Mouse (Mus musculus): ENCODE data around the gene Gm11172. TPM values are rescaled to one million over a fixed set of nuclear protein-coding genes. Genes with fewer than 3 reads are reported as not detected.
"Not testable (repeated sequence)": the region's sequence is repeated elsewhere in the genome, so short reads cannot be mapped to it uniquely, and the experiment has no call there.

Gene Gm11172
- total RNA-seq, 2 experiments from 2014 or later = not detected

DNA sequence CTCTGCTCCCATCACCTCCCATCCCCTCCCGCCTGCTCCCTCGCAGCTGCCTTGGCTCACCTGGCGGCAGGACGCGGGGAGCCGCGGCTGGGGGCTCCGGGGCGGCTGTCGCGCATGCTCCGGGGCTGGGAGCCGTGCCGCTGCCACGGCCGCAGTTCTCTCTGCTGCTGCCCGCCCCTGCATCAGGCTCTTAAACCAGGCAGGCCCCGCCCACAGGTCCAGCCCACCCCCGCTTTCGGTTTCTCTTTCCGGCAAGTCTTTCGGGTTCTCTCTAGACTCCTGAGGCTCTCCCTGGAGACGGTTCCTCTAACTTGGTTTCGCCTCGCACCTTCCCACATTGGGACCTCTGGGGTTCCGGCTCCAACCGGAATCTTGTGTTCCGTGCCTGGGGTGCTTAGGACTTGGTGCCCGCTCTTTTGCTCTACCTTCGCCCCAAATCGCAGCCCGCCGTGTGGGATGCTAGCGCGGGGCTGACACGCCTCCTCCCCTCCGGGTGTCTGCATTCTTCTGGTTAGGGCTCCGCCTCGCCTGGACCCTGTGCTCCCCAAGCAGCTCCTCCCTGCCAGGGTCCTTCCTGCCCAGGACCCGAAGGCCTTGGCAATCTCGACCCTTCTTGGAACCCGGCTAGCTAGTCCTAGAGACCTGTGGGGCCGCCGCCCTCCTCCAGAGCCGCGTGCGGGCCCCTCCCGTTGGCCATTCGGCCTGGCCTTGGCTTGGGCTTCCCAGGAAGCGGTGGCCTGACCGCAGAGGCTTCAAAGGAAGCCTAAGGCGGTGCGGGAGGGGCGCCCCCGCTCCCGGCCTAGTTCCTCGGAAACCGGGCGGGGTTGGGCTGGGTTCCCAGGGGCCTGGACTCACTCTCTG is 27.1 kb upstream of the Gm11172 start, which contains the start of gene Socs1:
TSS of gene Socs1 (minus strand) at position 166 of the 861 bp plus-strand sequence.
- DNase-seq = peak; percentile 87

DNA sequence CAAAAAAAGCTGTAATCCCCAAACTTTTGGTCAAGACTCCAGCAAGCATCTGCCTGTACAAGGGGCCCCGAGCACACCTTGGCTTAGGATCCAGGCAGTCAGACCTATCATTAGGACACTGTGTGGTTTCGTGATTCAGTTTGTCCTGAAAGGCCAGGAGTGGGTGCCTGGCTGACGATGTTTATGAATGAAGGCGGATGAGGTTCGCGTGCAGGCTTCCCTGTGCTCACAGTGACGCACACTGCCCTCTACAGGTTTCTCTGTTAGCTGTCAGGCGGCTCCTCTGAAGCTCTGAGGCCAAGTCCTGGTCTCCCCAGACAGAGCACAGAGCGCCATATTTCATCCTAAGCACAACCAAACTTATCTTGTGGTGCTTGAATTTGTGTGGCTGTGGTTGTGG is 26.4 kb upstream of the Gm11172 start:
- peak; percentile 72 for DNase-seq

DNA sequence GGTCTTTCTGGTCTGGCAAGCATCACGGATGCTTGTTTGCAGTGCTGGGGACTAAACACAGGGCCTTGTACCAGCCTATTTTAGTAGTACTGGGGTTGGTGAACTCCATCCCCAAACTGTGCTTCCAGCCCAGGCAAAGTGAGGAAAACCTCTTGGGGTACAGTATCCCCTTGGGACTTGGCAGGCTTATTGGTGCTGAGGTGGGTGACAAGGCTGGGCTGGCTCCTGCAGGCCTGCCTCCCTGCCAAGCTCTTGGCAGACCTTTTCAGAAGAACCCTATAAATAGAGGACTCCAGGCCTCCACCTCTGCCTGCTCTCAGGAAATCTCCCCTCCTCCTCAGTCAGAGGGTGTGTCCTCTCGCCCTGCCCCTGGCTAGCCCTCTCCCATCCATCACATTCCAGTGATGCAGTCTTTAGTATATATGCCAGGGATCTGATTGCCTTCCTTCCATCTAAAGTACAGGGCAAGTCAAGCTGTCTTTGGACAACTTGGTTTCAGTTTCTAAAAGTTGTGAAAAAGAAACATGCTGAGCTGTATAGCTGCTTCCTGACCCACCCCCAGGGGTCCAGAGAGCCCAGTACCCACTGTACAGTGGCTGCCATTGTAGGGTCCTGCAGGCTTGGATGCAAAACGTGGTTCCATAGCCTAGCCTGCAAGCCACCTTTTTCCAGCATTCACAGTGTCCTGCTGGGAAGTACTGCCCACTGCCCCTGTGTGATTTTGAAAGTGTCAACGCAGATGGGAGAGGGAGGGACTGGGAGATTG is 25.8 kb upstream of the Gm11172 start:
- DNase-seq = no peak

DNA sequence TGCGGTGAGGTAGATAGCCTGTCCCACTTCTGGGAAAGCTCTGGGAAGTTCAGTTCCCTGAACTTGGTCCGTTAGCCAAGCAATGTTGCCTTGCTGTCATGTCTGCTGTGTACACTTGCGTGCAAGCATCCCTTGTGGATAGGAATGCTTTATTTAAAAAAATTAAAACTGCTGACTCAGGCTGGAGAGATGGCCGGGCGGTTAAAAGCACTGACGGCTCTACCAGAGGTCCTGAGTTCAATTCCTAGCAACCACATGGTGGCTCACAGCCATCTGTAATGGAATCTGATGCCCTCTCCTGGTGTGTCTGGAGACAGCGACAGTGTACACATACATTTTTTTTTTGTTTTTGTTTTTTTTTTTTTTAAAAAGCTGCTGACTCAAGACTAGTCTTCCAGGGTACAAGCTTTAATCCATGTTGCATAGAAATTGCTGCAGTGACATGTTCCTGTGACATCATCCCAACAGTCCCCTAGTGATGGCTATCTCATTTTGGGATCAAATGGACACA is 25.1 kb upstream of the Gm11172 start:
- no peak for DNase-seq

DNA sequence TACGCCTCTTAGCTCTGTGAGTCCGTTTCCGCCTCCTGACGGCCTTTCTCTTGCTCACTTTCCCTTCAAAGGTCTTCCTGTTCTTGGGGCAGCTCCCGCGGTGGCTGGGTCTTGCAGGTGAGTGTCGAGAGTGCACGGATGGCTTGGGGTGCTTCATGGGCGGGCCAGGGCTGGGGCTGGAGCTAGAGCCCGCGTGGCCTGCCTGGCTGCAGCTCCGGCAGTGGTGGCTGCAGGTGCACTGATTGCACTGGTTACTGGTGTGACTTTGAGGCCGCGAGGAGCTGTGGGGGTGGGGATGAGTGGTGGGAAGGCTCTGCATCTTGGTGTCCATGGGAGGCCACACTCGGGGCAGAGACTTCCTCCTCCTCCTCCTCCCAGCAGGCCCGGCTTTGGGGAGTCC is 24.4 kb upstream of the Gm11172 start, which contains the start of gene Tnp2:
TSS of gene Tnp2 (minus strand) at position 390 of the 400 bp plus-strand sequence.
- no peak for DNase-seq

DNA sequence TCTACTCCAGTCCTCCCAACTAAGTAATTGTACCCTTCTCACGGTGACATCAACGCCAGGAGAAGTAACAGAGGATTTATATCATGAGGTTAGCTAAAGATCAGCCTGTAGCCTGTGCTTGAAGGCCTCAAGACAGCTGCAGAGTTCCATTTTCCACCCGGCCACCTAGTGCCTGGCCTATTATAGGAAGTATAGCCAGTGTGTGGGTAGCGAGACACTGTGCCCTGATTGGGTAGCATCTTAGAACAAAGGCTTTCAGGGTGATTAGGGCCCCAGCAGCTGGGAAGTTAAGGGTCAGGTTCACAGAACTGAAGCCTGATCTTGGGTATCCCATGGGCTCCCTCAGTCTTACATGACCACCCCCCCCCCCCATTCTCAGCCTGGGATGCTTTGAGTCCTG is 23.8 kb upstream of the Gm11172 start:
- DNase-seq = no peak

DNA sequence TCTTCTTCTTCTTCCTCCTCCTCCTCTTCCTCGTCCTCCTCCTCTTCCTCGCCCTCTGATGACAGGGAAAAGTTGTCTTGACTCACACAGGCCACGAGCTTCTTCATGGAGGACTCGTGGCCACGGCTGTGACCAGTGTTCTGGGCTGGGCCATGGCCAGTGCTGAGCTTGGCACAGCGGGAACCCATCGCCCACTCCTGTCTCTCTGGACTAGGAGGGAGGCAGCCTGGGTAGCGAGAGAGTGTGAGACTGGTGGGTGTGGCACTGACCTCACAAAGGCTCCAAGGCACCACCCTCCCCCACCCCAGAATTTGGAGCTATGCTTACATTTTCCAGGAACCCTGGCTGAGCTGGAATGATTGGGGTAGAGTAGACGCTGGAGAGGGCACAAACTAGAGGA is 22.0 kb upstream of the Gm11172 start, which contains the start of gene Prm3:
TSS of gene Prm3 (minus strand) at position 213 of the 400 bp plus-strand sequence.
- DNase-seq = no peak

DNA sequence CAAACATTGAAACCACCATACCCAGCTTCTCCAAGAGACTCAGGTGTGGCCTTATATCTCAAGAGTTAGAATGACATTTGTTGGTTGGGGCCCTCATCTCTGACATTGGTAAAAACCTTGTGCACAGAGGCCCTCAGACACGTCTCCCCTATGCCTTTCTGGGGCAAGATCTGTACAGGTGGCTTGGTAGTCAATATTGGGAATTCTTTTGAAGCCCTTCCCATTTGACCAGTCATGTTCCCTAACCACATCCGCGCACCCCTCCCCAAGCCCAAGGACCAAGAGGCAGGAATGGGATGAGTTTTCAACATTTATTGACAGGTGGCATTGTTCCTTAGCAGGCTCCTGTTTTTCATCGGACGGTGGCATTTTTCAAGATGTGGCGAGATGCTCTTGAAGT is 16.7 kb upstream of the Gm11172 start, which contains the start of gene Prm2:
TSS of gene Prm2 (minus strand) at position 101 of the 400 bp plus-strand sequence.
- DNase-seq = no peak

DNA sequence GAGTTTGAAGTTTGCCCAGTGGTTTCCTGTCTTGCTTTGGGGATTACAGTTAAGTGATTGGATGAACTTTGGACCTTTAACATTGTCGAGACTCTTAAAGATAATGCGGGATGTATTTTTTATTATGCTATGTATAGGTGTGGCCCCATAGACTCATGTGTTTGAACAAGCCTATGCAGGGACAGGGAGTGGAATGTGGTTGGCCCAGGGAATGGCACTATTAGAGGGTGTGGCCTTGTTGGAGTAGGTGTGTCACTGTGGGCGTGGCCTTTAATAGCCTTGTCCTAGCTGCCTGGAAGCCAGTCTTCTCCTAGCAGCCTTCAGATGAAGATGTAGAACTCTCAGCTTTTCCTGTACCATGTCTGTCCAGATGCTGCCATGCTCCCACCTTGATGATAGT is 10.3 kb upstream of the Gm11172 start:
- not testable (repeated sequence) for DNase-seq

DNA sequence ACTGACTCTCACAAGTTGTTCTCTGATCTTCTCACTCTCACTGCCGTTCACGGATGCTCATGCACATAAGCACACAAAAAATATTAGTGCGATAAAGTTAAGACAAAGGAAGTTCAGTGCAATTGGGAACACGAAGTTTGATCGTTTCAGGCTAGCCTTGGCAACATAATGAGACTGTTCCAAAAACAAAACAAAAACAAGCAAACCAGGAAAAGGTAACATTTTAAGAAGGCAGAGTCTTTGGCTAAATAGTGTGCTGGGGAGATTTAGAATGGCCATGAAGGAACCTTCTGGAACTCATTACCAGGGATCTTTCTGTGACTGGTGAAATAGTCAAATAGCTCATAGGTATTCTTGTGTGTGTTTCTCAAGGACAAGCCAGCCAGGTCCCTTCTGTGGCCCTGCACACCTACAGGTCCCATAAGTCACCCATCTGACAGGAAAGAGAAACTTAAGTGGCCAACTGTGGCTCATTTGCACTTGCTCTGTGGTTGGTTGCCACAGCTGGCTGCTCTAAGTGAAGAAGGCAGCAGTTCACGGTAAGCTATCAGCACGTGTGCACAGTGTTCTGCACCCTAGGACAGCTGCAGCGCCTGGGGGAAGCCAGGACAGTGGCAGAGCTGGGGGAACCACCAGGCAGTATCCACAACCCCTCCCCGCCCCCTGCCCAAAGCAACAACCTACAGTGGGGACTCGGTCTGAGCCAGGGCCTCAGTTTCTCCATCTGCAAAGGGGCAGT is 6.8 kb upstream of the Gm11172 start, which contains the start of gene Prm1:
TSS of gene Prm1 (minus strand) at position 51 of the 739 bp plus-strand sequence.
- no peak for DNase-seq

DNA sequence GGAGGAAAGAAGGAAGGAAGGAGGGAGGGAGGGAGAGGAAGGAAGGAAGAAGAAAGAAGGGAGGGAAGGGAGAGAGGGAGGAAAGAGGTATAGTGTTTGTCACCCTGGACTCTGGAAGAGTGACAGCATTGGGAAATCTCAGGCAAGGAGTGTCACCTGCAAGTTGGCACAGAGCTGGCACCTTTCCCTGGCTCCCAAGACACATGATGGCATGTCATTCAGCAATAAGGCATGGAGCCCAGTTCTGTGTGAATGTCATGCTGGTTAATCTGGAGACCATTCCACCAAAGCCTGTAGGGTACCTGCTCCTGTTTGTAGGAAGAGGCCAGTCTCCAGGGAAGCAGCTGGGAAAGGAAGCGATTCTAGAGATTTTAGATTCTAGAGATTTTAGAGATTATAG is 2.3 kb upstream of the Gm11172 start:
- no peak for DNase-seq

DNA sequence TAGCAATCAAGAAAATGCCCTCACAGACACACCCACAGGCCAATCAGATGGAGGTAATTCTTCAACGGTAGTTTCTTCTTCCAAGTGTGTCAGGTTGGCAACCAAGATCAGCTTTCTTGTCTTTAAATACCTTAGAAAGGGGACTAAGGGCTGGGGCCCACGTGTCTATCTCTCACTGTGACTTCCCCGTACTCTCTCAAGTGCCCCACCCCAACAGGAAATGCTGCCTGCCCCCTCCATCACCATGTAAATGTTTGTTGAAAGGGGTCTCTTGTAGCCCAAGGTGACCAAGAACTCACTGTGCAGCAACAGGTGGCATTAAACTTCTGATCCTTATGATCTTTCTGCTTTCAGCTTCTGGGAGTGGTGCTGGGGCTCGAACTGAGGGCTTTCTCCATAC is 1.0 kb downstream of the Gm11172 start:
- DNase-seq = no peak

DNA sequence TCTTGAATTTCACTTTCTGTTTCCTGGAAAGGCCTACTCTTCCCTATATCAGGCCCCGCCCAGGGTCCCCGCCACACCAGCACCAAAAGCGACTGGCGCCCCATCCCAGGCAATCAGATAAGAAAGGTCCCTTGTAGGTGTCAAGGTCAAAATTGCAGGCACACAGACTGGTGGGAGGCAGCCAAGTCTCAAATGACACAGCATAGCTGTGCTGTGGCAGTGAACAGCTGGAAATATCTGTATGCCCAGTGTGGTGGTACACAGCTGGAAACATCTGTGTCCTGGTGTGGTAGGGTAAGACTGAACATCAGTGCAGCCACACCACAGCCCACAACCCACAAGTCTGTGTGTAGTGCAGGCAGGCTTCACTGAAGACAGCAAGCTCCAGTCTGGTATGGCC is 2.1 kb downstream of the Gm11172 start:
- no peak for DNase-seq

DNA sequence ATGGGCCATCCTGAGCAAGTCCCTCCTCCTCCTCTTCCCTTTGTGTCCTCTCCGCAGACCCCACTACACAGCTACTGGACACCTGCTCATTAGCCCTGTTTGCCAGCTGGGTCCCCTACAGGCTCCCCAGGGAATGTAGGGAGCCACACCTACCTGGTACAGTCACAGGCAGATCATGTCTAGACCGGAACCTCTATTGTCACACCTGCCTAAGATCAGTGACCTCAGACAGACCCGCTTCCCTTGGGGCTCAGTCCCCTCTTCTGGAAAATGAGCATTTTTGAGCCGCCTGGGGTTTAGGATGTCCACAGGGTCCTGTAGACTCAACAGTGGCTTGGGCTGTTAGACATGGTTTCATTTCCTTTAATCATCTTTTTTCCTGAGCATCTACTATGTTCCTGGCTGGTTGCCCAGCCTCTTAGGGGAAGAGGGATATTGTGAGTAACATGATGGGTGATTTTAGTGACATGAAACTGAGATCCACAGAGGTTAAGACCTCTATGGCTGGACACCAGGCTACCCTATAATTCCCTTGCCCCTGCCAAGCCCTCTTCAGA is 5.9 kb downstream of the Gm11172 start:
- DNase-seq = no peak

DNA sequence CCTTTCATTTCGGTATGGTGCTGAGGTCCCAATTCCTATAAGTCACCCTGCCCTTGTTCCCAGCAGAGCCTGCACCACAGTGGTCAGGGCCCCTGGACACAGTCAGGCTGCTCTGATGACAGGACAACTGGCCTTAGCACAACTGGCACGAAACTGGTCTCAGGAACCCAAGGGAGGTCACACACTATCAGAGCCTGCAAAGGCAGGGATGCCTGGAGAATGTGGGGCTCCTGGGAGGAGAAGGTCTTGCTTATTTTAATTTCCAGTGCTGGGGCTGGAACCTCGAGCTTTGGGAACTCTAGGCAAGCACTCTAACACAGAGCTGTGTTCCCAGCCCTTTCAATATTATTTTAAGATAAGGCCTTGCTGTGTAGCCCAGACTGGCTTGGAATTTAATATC is 7.3 kb downstream of the Gm11172 start:
- DNase-seq = no peak

DNA sequence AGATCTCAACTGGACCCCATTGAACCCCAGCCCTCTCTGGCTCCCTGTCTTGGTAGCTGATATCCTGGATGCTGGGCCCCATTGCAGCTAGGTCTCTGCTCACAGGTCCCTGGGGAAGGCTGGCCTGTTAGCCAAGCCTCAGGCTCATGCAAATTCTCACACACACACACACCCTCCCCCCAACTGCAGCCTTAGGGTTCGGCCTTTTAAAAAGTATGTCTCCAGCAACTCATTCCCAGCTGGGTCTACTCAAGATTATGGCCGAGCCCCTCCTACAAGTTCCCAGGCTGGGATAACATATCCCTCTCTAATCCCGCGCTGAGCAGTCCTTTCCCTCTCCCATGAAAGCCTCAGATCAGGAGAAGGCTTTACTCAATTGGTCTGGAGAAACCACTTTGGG is 8.7 kb downstream of the Gm11172 start:
- no peak for DNase-seq

DNA sequence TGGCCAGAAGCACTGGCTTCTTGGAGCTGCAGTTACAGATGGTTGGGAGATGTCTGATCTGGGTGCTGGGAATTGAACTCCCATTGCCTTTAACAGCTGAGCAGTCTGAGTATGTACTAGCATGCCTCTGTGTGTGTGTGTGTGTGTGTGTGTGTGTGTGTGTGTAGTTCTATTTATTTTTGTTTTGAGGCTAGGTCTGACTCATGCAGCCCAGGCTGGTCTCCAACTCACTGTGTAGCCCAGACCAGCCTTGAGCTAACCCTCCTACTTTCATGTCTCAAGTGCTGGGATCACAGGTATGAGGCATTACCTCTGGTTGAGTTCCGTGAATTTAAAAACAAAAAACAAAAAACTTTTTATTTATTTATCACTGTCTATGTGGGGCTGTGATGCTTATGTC is 11.8 kb downstream of the Gm11172 start:
- no peak for DNase-seq

DNA sequence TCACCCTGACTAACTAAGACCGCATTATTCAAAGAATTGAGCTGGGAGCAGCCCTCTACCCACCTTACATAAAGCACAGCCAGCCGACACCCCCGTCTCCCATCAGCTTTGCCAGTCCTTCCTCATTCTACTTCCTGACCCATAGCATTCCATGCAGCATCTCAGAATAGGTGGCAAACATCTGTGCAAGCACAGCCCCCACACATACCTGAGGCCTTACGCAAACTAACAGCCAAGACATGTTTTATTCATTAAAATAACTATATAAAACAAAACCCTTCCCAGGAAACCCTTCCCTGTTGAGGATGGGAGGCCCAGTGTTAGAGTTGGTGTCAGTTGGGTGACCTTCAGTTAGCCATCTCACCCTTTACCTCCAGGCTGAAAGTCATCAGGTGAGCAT is 13.1 kb downstream of the Gm11172 start:
- DNase-seq = no peak

DNA sequence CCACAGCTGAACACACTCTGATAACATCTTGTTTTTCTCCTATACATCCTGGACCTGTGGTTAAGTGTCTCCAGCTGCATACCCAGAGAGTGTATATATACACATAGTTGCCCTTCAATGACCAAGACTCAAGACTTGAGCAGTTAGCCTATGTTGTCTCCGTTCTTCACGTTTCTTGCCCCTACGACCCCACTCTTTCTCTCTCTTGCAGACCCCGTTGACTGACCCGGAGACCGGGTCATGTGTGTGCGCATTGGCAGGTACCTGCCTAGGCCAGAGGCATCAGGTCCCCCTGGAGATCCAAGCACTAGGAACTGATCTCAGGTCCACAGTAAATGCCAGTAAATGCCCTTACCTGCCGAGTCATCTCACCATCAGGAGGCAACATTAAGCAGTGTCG is 14.6 kb downstream of the Gm11172 start:
- no peak for DNase-seq

DNA sequence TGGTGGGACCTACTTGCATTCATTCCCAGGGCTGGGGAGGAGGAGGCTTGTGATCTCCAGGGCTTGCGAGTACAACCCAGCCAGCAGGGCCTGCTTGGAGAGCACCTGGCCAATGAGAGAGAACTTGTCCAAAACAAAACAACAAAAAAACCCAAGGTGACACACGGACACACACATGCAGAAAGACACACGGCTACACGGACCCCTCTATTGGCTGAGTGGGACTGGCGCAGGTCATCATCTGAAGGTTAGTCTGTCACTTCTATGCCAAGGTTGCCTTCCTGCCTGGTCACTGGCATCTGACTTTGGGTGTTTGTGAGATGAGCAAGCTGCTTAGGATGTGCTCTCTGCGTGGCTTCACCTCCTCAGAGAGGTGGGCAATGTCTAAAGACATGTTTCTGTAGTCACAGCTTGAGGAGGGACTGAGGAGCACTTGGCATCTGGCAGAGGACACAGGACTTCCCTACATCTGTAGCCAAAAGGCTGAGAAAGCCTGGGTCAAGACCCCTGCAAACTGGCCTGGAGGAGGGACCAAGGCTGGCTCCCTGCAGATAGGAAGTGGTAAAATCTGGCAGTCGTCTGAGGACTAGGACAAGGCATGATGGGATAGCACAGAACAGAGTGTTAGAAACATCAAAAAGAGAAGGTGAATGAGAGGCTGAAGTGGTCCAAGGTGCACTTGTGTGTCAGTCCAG is 15.2 kb downstream of the Gm11172 start:
- no peak for DNase-seq

DNA sequence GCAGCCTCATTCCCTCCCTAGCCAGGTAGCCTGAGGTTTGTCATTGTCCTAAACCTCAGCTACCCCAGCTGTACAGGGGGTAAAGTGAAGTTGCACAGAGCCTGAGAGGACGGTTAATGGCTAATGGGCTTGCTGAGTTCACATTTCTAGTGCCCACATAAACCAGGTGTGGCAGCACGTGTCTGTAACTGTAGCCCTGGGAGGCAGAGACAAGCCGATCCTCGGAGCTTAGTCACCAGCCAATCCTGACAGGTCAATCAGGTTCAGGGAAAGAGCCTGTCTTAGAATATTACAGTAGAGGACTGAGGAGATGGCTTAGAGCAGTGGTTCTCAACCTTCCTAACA is 15.7 kb downstream of the Gm11172 start:
- DNase-seq = no peak

Measured in gastrocnemius, postnatal 10 days (tissue).